Mouse (Mus musculus): ENCODE data around the gene Capn15. TPM values are rescaled to one million over a fixed set of nuclear protein-coding genes. Genes with fewer than 3 reads are reported as not detected.

Gene Capn15
- 10 to 100 TPM; 38.2 to 50.8 TPM for total RNA-seq (2021)
- long read RNA-seq, full-length matches to known transcripts = 3 of 19 reads
- long read RNA-seq, partial matches to known transcripts = 10 of 19 reads
- long read RNA-seq, other reads (novel, unspliced or antisense) = 6 of 19 reads

DNA sequence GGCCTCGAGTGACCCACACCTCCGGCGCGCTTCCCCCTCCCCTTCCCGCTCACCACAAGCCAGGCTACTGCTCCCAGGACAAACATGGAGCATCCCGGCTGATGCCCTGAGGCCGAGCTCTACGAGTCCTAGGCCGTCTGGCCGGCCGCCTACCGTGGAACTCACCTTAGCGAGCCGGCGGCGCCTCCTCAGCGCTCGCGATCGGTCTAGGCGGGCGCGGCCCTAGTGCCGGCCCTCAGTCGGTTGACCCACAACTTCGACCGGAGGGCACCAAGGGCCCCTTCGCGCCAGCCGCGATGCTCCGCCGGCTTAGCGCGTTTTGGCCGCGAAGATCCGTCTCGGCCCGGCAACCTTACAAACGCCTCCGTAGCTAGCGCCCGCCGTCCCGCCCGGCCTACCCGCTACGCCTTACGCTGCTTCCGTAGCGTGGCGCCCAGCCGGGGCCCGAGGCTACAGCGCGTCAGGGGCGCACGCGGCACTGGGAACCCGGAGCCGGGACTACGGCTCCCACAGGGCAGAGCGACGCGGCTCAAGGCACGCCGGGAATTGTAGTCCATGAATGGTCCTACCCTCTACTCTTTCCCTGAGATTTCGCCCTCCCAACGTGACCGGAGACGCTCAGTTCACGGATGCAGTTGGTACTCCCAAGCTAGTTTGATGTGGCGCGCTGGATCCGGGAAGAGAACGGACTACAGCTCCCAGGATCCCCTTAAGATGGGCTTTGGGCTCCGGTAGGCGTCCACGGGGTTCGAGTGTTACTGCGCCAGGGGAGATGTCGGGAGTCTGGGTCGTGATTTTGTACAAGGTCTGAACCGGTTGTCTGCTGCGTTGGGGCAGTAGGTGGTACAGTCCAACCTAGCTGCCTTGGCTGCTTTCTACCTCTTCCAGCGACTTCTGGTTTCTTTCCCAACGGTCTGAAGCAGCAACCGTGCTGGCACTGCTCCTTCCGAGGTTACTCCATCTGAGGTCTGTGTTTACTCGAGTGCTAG is at the start of gene Capn15:
Gene Capn15, minus strand, starts transcription at position 491 of the 989 bp plus-strand sequence.
- peak; percentile 93 to 96 for DNase-seq (ENCODE audit: low spot score in 2 of 2)

- DNase-seq (ENCODE audit: low spot score in 2 of 2) = no peak
Observed at GRCm38 (mm10) chr17:26032037-26032436, 46.4 kb upstream of the Capn15 start.

DNA sequence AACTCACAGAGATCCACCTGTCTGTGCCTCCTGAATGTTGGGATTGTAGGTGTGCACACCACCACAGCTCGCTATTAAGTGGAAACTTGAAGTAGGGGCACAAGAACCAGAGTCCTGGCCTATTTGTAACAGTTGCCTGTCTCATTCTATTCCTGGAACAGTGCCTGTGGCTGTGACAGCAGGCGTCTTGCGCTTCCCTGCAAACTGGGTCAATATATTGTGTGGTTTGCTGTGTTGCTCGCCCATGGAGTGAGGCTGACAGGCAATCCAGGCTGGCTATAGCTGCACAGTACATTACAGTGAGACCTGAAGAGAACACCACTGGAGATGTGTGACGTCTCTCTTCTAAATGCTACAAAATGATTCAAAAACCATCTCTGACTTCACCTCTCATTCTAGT is 46.0 kb upstream of the Capn15 start:
- DNase-seq (ENCODE audit: low spot score in 2 of 2) = no peak

GRCm38 (mm10) chr17:26028261-26028660 is 42.7 kb upstream of the Capn15 start:
- no peak for DNase-seq (ENCODE audit: low spot score in 2 of 2)

GRCm38 (mm10) chr17:26024674-26025073 is 39.1 kb upstream of the Capn15 start:
- no peak for DNase-seq (ENCODE audit: low spot score in 2 of 2)

- no peak for DNase-seq (ENCODE audit: low spot score in 2 of 2)
Observed at GRCm38 (mm10) chr17:26023966-26024365, 38.4 kb upstream of the Capn15 start.

DNA sequence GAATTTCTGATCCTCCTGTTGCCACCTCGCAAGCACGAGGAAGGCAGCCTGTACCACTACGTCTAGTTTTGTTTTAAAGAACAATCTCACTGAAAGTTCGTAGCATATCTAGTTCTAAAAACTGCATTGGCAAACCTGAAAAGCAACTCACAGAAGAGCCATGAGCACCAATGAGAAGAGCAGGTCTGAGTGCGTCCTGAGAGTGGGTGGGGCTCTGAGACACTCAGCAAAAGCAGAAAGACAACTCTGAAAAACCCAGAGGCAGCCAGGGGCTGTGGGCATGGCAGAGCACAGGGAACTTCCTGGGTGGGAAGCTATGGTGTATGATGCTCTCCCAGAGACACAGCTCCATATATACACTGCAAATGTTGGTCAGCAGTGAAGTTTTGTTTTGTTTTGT is 37.6 kb upstream of the Capn15 start:
- no peak for DNase-seq (ENCODE audit: low spot score in 2 of 2)

- DNase-seq (ENCODE audit: low spot score in 2 of 2) = no peak
Observed at GRCm38 (mm10) chr17:26021728-26022341, 36.2 kb upstream of the Capn15 start.

- no peak for DNase-seq (ENCODE audit: low spot score in 2 of 2)
Observed at GRCm38 (mm10) chr17:26020848-26021347, 35.3 kb upstream of the Capn15 start.

DNA sequence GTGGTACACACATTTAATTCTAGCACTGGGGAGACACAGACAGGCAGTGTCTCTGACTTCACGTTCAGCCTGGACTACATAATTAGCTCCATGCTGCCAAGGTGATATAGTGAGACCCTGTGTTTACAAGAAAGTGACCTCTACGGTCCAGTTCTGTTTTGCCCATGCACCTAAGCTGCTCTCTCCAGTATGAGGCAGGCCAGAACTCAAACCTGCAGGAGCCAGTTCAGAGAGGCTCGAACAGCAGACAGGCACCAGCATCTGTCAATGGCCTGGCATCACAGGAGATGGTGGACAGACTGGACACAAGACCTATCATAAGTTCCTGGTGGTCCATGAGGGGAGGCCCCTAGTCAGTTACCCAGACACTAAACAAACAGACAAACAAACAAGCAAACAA is 32.8 kb upstream of the Capn15 start:
- no peak for DNase-seq (ENCODE audit: low spot score in 2 of 2)

GRCm38 (mm10) chr17:26017949-26018348 is 32.4 kb upstream of the Capn15 start:
- no peak for DNase-seq (ENCODE audit: low spot score in 2 of 2)

GRCm38 (mm10) chr17:26017021-26017420 is 31.4 kb upstream of the Capn15 start:
- DNase-seq (ENCODE audit: low spot score in 2 of 2) = no peak

DNA sequence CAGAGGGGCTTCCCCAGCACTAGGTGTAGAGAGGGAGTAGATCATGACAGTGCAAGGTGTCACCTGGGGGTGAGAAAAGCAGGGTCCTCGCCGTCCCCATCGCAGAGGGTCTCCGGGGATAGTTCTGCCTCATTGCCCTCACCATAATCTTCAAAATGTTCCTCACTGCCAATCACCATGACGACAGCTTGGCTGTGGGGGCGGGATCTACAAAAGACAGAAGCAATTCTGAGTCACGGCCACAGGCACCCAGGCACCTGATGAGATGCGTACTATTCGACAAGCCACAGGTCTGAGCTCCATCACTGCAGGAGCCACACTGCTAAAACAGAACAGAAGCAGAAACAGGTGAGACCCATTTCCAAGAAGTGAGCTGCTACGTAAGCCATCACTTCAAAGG is 28.1 kb upstream of the Capn15 start:
- DNase-seq (ENCODE audit: low spot score in 2 of 2) = peak; percentile 33 to 52

- DNase-seq (ENCODE audit: low spot score in 2 of 2) = peak; percentile 62 to 71
Observed at GRCm38 (mm10) chr17:26011841-26012460, 26.4 kb upstream of the Capn15 start.

- DNase-seq (ENCODE audit: low spot score in 2 of 2) = peak; percentile 84 to 87
Observed at GRCm38 (mm10) chr17:26009540-26009939, 23.9 kb upstream of the Capn15 start.

GRCm38 (mm10) chr17:26008787-26009186 is 23.2 kb upstream of the Capn15 start:
- no peak for DNase-seq (ENCODE audit: low spot score in 2 of 2)

- no peak for DNase-seq (ENCODE audit: low spot score in 2 of 2)
Observed at GRCm38 (mm10) chr17:26008331-26008730, 22.7 kb upstream of the Capn15 start.

- DNase-seq (ENCODE audit: low spot score in 2 of 2) = no peak
Observed at GRCm38 (mm10) chr17:26007646-26008045, 22.1 kb upstream of the Capn15 start.

GRCm38 (mm10) chr17:26005731-26006450 is 20.3 kb upstream of the Capn15 start:
- DNase-seq (ENCODE audit: low spot score in 2 of 2) = no peak

GRCm38 (mm10) chr17:26004711-26005110 is 19.1 kb upstream of the Capn15 start:
- DNase-seq (ENCODE audit: low spot score in 2 of 2) = no peak

DNA sequence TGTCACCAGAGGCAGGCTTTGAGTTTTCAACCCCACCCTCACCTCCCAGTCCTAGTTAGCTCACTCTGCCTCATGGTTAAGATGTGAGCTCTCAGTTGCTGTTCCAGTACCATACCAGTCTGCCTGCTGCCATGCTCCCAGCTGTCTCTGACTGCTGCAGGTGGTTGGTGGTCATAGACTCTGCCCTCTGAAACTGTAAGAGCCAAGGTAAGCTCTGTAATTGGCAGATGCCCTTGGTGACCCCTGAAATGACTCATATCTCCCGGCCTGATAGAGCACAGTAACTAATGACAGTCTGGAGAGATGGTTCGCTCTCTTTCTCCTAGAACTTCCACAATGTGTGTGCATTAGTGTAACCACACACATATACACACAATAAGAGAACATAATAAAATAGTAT is 18.3 kb upstream of the Capn15 start:
- DNase-seq (ENCODE audit: low spot score in 2 of 2) = no peak

Data from layer of hippocampus, postnatal 10 days (tissue).